Comparison of ENCODE assay signal across 8 mouse cellular contexts in genomic region chr2:167347991-167348375, GRCm38 (mm10). TPM values are rescaled to one million over a fixed set of nuclear protein-coding genes. Genes with fewer than 3 reads are reported as not detected.
A peak's percentile ranks its signal among the peaks of the same experiment; 100 is the strongest.
DNase-seq lines count a peak whose midpoint lies in the region; ATAC-seq and TF ChIP-seq lines count a peak whose summit lies in the region.

No protein-coding gene starts in this region.

- 6% methylated on average over 11 of the region's 11 CpGs for WGBS in neural tube, embryonic 11.5 days
- WGBS in kidney, postnatal 0 days: 6% methylated on average over 11 of the region's 11 CpGs
- 14% methylated on average over 11 of the region's 11 CpGs for WGBS in midbrain, embryonic 10.5 days

- H3K4me2 ChIP-seq in neural tube, embryonic 11.5 days (ENCODE audit: low read depth): peak overlapping the region; percentile 80
- peak overlapping the region; percentile 94 for H3K4me2 ChIP-seq in kidney, postnatal 0 days (ENCODE audit: low read length)

- no peaks in the 10 kb centered on the region for H3K27me3 ChIP-seq in neural tube, embryonic 11.5 days (ENCODE audit: control insufficient read depth, insufficient read depth, low read length)
- no peaks in the 10 kb centered on the region for H3K27me3 ChIP-seq in kidney, postnatal 0 days (ENCODE audit: insufficient read depth, low read length)
- peaks cover 34% of the 10 kb centered on the region for H3K27me3 ChIP-seq in midbrain, embryonic 10.5 days (ENCODE audit: low read depth, poor library complexity, severe bottlenecking)

- H3K9me3 ChIP-seq in neural tube, embryonic 11.5 days (ENCODE audit: control insufficient read depth, low read length): no peaks in the 10 kb centered on the region
- H3K9me3 ChIP-seq in kidney, postnatal 0 days (replicated peaks; ENCODE audit: low read length): no peaks in the 10 kb centered on the region
- no peaks in the 10 kb centered on the region for H3K9me3 ChIP-seq in midbrain, embryonic 10.5 days (replicated peaks)

- H3K4me1 ChIP-seq in neural tube, embryonic 11.5 days (ENCODE audit: control insufficient read depth, insufficient read depth, low read length): peaks cover 18% of the 10 kb centered on the region
- H3K4me1 ChIP-seq in kidney, postnatal 0 days (replicated peaks; ENCODE audit: insufficient read depth, low read length): peaks cover 14% of the 10 kb centered on the region; the same call in 1 of the 2 replicates
- H3K4me1 ChIP-seq in midbrain, embryonic 10.5 days: peaks cover 43% of the 10 kb centered on the region

- TF ChIP-seq CTCF in kidney, postnatal 0 days (IDR thresholded peaks at IDR 0.05; ENCODE audit: low read depth): no peak

- H3K36me3 ChIP-seq in neural tube, embryonic 11.5 days (ENCODE audit: control insufficient read depth, insufficient read depth, low read length): no peaks in the 10 kb centered on the region
- H3K36me3 ChIP-seq in kidney, postnatal 0 days (ENCODE audit: insufficient read depth, low read length): no peaks in the 10 kb centered on the region
- H3K36me3 ChIP-seq in midbrain, embryonic 10.5 days: peaks cover 5% of the 10 kb centered on the region

- 0 out of 2 replicates have a peak overlapping the region, but pooled peaks have one; percentile 93 for H3K27ac ChIP-seq in neural tube, embryonic 11.5 days (ENCODE audit: low read depth, low read length)
- 0 out of 2 replicates have a peak overlapping the region, but pooled peaks have one; percentile 91 for H3K27ac ChIP-seq in kidney, postnatal 0 days
- H3K27ac ChIP-seq in midbrain, embryonic 10.5 days (replicated peaks): peak overlapping the region; percentile 94

- DNase-seq in neural tube, embryonic 11.5 days (ENCODE audit: low spot score): no peak
- DNase-seq in neural tube, embryonic 10.5 days (ENCODE audit: extremely low spot score, low spot score): no peak
- DNase-seq in brain, adult 2 months (ENCODE audit: low read depth, low spot score): peak; percentile 55
- peak; percentile 62 to 72 for DNase-seq in heart, adult 18-20 months
- no peak for DNase-seq in kidney, postnatal 0 days (ENCODE audit: low spot score)
- no peak for DNase-seq in midbrain, embryonic 10.5 days (ENCODE audit: low spot score)
- no peak for DNase-seq in retina, embryonic 14.5 days (ENCODE audit: low spot score)

- H3K9ac ChIP-seq in neural tube, embryonic 11.5 days (ENCODE audit: low read length): peak overlapping the region; percentile 83
- H3K9ac ChIP-seq in kidney, postnatal 0 days (ENCODE audit: low read depth, low read length): peak overlapping the region; percentile 89

- ATAC-seq in neural tube, embryonic 11.5 days (ENCODE audit: insufficient read depth, low FRiP score, low TSS enrichment): no peak
- no peak for ATAC-seq in kidney, postnatal 0 days (replicated peaks; ENCODE audit: low FRiP score, low read depth)
- ATAC-seq in megakaryocyte-erythroid progenitor cell, adult 5-6 weeks (replicated peaks; ENCODE audit: low FRiP score, low TSS enrichment, poor library complexity, severe bottlenecking): no peak

- peak overlapping the region; percentile 79 for H3K4me3 ChIP-seq in neural tube, embryonic 11.5 days (ENCODE audit: low read depth, low read length)
- peak overlapping the region; percentile 83 for H3K4me3 ChIP-seq in kidney, postnatal 0 days (replicated peaks; ENCODE audit: low read depth, low read length)
- peak overlapping the region; percentile 75 for H3K4me3 ChIP-seq in midbrain, embryonic 10.5 days

RNA-seq across cellular contexts. Expression of gene B4galt5, which starts 1.0 kb away (rescaled TPM):
- polyA plus RNA-seq in neural tube, embryonic 11.5 days (2014; fragmentation: Nextera tagmentation; extraction: Ambion mirVana): 26.9 and 32.2 TPM in 2 replicates
- 10 to 100 TPM; 12.0 to 13.6 TPM for total RNA-seq in heart, adult 18-20 months (2021)
- 19.5 and 22.6 TPM in 2 replicates for polyA plus RNA-seq in kidney, postnatal 0 days (2015; fragmentation: Nextera tagmentation; extraction: Ambion mirVana)
- 9.1 and 9.9 TPM in 2 replicates for polyA plus RNA-seq in midbrain, embryonic 10.5 days (2016; fragmentation: Nextera tagmentation; extraction: Ambion mirVana)
- 2.1 TPM in 1 of 2 replicates, not detected in the other for total RNA-seq in megakaryocyte-erythroid progenitor cell, adult 5-6 weeks (2014; fragmentation: Nextera tagmentation)
- total RNA-seq in megakaryocyte-erythroid progenitor cell, adult 5-6 weeks (2017): 0.80 and 20.1 TPM in 2 replicates

Comparison
In these comparisons a context has a peak if more than half of its experiments do, and no peak if none do; other contexts are left out.
1. DNase-seq: peak in brain, adult 2 months (single experiment) and heart, adult 18-20 months (2 of 2); none in neural tube, embryonic 11.5 days (single experiment), neural tube, embryonic 10.5 days (single experiment), kidney, postnatal 0 days (single experiment), midbrain, embryonic 10.5 days (single experiment) and retina, embryonic 14.5 days (single experiment).
2. Peak in every context shown above with its lines, with median percentiles within 50 percentile points of each other: H3K27ac ChIP-seq and H3K4me3 ChIP-seq.